Mouse (Mus musculus) cortical plate, adult 2 months (tissue): Measurements from ENCODE around the gene Thumpd3. TPM values are rescaled to one million over a fixed set of nuclear protein-coding genes. Genes with fewer than 3 reads are reported as not detected.

Experiments used
- H3K27ac ChIP-seq: fragments of 200-500 bp; 2 replicates; pipeline ENCODE4 v1.5.1; 2012; ENCODE audit warnings: low read length, control low read depth, inconsistent platforms; ENCODE audit not compliant: insufficient read depth
- H3K4me1 ChIP-seq: fragments of 200-500 bp; 2 replicates; pipeline ENCODE4 v1.6.1; 2011; ENCODE audit warnings: low read length; ENCODE audit not compliant: control insufficient read depth, insufficient read depth
- H3K4me3 ChIP-seq: fragments of 200-500 bp; 2 replicates; pipeline ENCODE4 v1.5.1; 2011; ENCODE audit warnings: mild to moderate bottlenecking, low read length, control low read depth; ENCODE audit not compliant: insufficient read depth
- CTCF ChIP-seq: fragments of 200-500 bp; IDR thresholded peaks from 2 replicates; pipeline ENCODE4 v1.5.1; 2011; ENCODE audit warnings: mild to moderate bottlenecking, control low read depth, low read length; ENCODE audit not compliant: insufficient read depth; ENCODE audit errors: extremely low read depth
- POLR2A ChIP-seq: fragments of 200-500 bp; IDR thresholded peaks from 2 replicates; pipeline ENCODE4 v1.6.1; 2011; ENCODE audit warnings: mild to moderate bottlenecking, low read length, control low read depth; ENCODE audit not compliant: insufficient read depth; ENCODE audit errors: extremely low read depth
- polyA plus RNA-seq: library from polyadenylated mRNA; depleted of rRNA; stranded (reverse); fragments of >200 nt; gene quantifications from 2 replicates; pipeline ENCODE4 v1.2.3, GENCODE M21; 2012

The Thumpd3 gene
- polyA plus RNA-seq, 1 experiment, result 19.2 TPM

- no peak for TF ChIP-seq CTCF
- TF ChIP-seq POLR2A, result no peak
These were observed 2.3 kb downstream of the Thumpd3 start for GRCm38 (mm10) chr6:113048371-113048770.

GRCm38 (mm10) chr6:113049159-113049558, 3.1 kb downstream of the Thumpd3 start:
- TF ChIP-seq POLR2A (no peak), CTCF (no peak)
- Histone ChIP-seq H3K27ac (no peak overlapping the region), H3K4me1 (peaks cover 2% of the 10 kb centered on the region; the same call in 1 of the 2 replicates), H3K4me3 (no peak overlapping the region)

More at GRCm38 (mm10) chr6:113048371-113048770, 2.3 kb downstream of the Thumpd3 start:
- Histone ChIP-seq H3K4me3 (no peak overlapping the region; the same call in 1 of the 2 replicates), H3K27ac (no peak overlapping the region), H3K4me1 (peaks cover 2% of the 10 kb centered on the region; the same call in 1 of the 2 replicates)

- H3K27ac ChIP-seq, result no peak overlapping the region
- H3K4me1 ChIP-seq, result no peaks in the 10 kb centered on the region
- TF ChIP-seq POLR2A (no peak), CTCF (no peak)
- H3K4me3 ChIP-seq, result no peak overlapping the region
These were observed 6.9 kb downstream of the Thumpd3 start for GRCm38 (mm10) chr6:113052972-113053371.

GRCm38 (mm10) chr6:113054552-113055107, 8.6 kb downstream of the Thumpd3 start:
- Histone ChIP-seq H3K4me3 (no peak overlapping the region), H3K27ac (no peak overlapping the region), H3K4me1 (no peaks in the 10 kb centered on the region)
- no peak for TF ChIP-seq POLR2A
- no peak for TF ChIP-seq CTCF

- no peak for TF ChIP-seq POLR2A
- no peak for TF ChIP-seq CTCF
- H3K4me1 ChIP-seq, result no peaks in the 10 kb centered on the region; the same call in 1 of the 2 replicates
- no peak overlapping the region for H3K4me3 ChIP-seq
- H3K27ac ChIP-seq, result no peak overlapping the region
These were observed 15.0 kb downstream of the Thumpd3 start for GRCm38 (mm10) chr6:113060892-113061563.

- TF ChIP-seq POLR2A (no peak), CTCF (no peak)
- no peaks in the 10 kb centered on the region; the same call in 1 of the 2 replicates for H3K4me1 ChIP-seq
- no peak overlapping the region for H3K4me3 ChIP-seq
- H3K27ac ChIP-seq, result no peak overlapping the region
These were observed 16.2 kb downstream of the Thumpd3 start for GRCm38 (mm10) chr6:113062253-113062652.

- Histone ChIP-seq H3K4me3 (no peak overlapping the region), H3K4me1 (no peaks in the 10 kb centered on the region; the same call in 1 of the 2 replicates), H3K27ac (no peak overlapping the region)
- TF ChIP-seq CTCF, result no peak
- TF ChIP-seq POLR2A, result no peak
These were observed 17.3 kb downstream of the Thumpd3 start for GRCm38 (mm10) chr6:113063363-113063762.

GRCm38 (mm10) chr6:113065186-113065585, 19.2 kb downstream of the Thumpd3 start:
- H3K4me1 ChIP-seq, result no peaks in the 10 kb centered on the region; the same call in 1 of the 2 replicates
- no peak overlapping the region for H3K27ac ChIP-seq
- TF ChIP-seq POLR2A (no peak), CTCF (no peak)

GRCm38 (mm10) chr6:113069154-113069553, 23.1 kb downstream of the Thumpd3 start:
- TF ChIP-seq POLR2A (no peak), CTCF (no peak)
- H3K27ac ChIP-seq, result no peak overlapping the region
- H3K4me1 ChIP-seq, result no peaks in the 10 kb centered on the region
- no peak overlapping the region for H3K4me3 ChIP-seq

More at GRCm38 (mm10) chr6:113065186-113065585, 19.2 kb downstream of the Thumpd3 start:
- no peak overlapping the region for H3K4me3 ChIP-seq

GRCm38 (mm10) chr6:113075261-113075660, 29.2 kb downstream of the Thumpd3 start:
- H3K27ac ChIP-seq, result no peak overlapping the region
- no peak for TF ChIP-seq CTCF
- TF ChIP-seq POLR2A, result no peak
- peaks cover 1% of the 10 kb centered on the region; the same call in 1 of the 2 replicates for H3K4me1 ChIP-seq
- peak overlapping the region; percentile 57; the same call in 1 of the 2 replicates for H3K4me3 ChIP-seq
